Mouse (Mus musculus): ENCODE measurements around the gene Etv6.

DNA sequence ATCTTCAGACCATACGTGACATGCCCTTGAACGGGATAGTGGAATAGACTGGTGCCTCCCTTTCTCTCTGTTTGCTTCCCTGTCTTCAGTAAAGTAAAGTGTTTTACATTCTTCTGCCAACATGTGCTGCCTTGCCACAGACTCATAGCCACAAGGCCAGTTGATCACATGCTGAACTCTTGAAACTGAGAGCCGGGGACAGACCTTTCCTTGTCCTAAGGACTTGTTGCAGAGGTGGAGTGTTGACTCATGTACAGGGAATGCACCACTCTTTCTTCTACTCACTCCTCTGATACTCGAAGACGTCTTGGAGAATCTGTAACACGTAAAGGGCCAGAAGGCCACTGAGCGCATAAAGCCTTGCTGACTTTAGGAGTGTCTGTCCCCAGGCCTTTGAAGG, 94.3 kb downstream of the Etv6 start:
- no peak for TF ChIP-seq CTCF (IDR thresholded peaks at IDR 0.05; ENCODE audit: extremely low read depth, insufficient read length, insufficient replicate concordance, low read depth, low read length)
- no peak for TF ChIP-seq POLR2A (IDR thresholded peaks at IDR 0.05; ENCODE audit: low read depth, low read length)
